Mouse (Mus musculus) adipose tissue, adult 10 weeks (tissue): ENCODE results near the gene Olfr1475. TPM values are rescaled to one million over a fixed set of nuclear protein-coding genes. Genes with fewer than 3 reads are reported as not detected.

Experiments
- polyA plus RNA-seq: library from polyadenylated mRNA; stranded (reverse); fragments of 350-450 nt; fragmentation: Illumina TruSeq; extraction: RNeasy Lipid Tissue Mini Kit (QIAGEN cat#74804); gene quantifications from one replicate; pipeline ENCODE4 v1.2.3, GENCODE M21; 2014; ENCODE audit warnings: low read depth, low replicate concordance

Olfr1475 gene
- not detected for polyA plus RNA-seq

DNA sequence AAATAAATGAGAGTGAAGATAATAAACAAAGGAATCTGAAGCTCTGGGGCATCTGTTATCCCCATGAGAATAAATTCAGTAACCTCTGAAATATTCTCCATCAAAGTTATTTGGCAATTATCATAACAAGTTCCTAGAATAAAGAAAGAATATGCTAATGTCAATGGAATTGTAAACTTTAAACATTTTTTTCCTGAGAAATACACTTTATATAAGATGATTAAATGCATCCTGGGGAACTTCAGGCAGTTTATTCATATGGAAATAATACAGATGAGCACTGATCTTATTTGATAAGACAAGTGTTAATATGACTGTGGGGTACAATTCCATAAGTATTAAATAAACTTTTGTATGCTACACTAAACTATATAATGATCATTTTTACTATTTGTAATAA is at the start of gene Olfr1475:
TSS of gene Olfr1475 (minus strand) at position 101 of the 400 bp plus-strand sequence.

DNA sequence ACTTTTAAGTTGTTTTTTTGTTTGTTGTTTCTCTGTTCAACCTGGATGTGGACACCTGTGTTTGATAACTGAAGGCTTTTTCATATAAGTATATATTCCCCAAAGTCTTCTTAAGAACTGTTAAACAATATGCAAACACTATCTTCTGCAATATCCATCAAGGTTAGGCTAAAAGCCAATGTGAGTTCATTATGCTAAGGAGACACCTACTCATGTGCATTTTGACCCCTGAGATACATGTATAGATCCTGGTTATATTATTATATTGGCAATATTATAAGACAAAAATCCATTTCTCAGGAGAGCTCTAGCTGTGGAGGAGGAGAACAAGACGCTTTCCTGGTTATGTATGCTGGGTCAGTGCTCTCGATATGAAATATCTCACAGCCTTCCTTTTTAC is 47.6 kb upstream of the Olfr1475 start, which contains the start of gene Olfr1480:
TSS of gene Olfr1480 (plus strand) at position 301 of the 400 bp plus-strand sequence.

GRCm38 (mm10) chr19:13500246-13500645 is 20.2 kb upstream of the Olfr1475 start, which contains the start of gene Olfr1477:
Gene Olfr1477 (plus strand): TSS chr19:13500546.

GRCm38 (mm10) chr19:13469265-13469664 is 10.7 kb downstream of the Olfr1475 start, which contains the start of gene Olfr1474:
Gene Olfr1474 (plus strand): TSS chr19:13469565.

DNA sequence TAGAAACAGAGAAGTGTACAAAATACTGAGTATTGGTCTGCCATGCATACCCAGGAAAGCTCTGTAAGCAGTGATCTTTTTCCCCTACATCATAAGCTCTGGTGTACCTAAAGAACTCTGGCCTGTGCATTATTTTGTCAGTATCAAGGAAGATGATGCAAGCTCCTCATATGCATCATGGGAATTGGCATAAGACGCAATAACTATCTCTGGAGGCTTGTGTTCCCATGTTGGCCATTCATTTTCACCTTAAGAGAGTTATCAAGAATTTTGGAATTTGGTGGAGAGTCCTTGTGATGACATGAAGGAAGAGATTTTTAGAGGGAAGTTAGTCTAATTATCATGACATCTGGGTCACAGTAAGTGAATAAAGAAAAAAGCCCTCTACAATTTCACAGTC is 24.0 kb downstream of the Olfr1475 start, which contains the start of gene Olfr1472:
TSS of gene Olfr1472 (minus strand) at position 101 of the 400 bp plus-strand sequence.

GRCm38 (mm10) chr19:13443109-13443508 is 36.9 kb downstream of the Olfr1475 start, which contains the start of gene Olfr1471:
Gene Olfr1471 (plus strand): TSS chr19:13443409.

Other genes with a start within 250 kb of the Olfr1475 start
- gene Olfr1463, start 248.9 kb downstream of the Olfr1475 start, polyA plus RNA-seq: not detected
- gene Olfr1465, start 164.7 kb downstream of the Olfr1475 start, polyA plus RNA-seq: not detected
- gene Olfr1466, start 141.3 kb downstream of the Olfr1475 start, polyA plus RNA-seq: not detected
- gene Olfr1467, start 118.0 kb downstream of the Olfr1475 start, polyA plus RNA-seq: not detected
- not detected for gene Olfr1469, start 72.3 kb downstream of the Olfr1475 start, polyA plus RNA-seq
- not detected for gene Olfr1471, start 36.8 kb downstream of the Olfr1475 start, polyA plus RNA-seq
- not detected for gene Olfr1472, start 24.1 kb downstream of the Olfr1475 start, polyA plus RNA-seq
- not detected for gene Olfr1474, start 10.6 kb downstream of the Olfr1475 start, polyA plus RNA-seq
- not detected for gene Olfr1477, start 20.4 kb upstream of the Olfr1475 start, polyA plus RNA-seq
- gene Olfr1480, start 47.7 kb upstream of the Olfr1475 start, polyA plus RNA-seq: not detected
- gene Olfr1484, start 103.3 kb upstream of the Olfr1475 start, polyA plus RNA-seq: not detected
- gene Olfr1487, start 137.2 kb upstream of the Olfr1475 start, polyA plus RNA-seq: not detected
- gene Olfr1489, start 151.4 kb upstream of the Olfr1475 start, polyA plus RNA-seq: not detected
- gene Olfr1490, start 170.9 kb upstream of the Olfr1475 start, polyA plus RNA-seq: not detected
- not detected for gene Olfr1491, start 217.1 kb upstream of the Olfr1475 start, polyA plus RNA-seq
- gene Olfr1493-ps1, start 243.1 kb upstream of the Olfr1475 start, polyA plus RNA-seq: not detected